Mouse (Mus musculus) right cerebral cortex, postnatal 10 days (tissue): ENCODE measurements at regions not wholly inside any gene's neighbourhood (a gene's known extent, or its start where the extent isn't known, plus 50 kb on each side); places are given as distances from the start of the nearest gene placed in this dataset.

Experiments
- DNase-seq, 2 experiments: peaks; one replicate each; pipeline ENCODE4 v3.0.0; 2021; ENCODE audit warnings: low spot score in 2 of 2

- no peak for DNase-seq
Observed at GRCm38 (mm10) chr5:119483706-119484105, 186.8 kb upstream of the Tbx3 start.

- DNase-seq: peak in 1 of 2 experiments; percentile 38
Observed at GRCm38 (mm10) chr5:119486196-119486595, 184.3 kb upstream of the Tbx3 start.

- DNase-seq: no peak
Observed at GRCm38 (mm10) chr5:119487184-119487583, 183.3 kb upstream of the Tbx3 start.

- DNase-seq: peak in 1 of 2 experiments; percentile 34
Observed at GRCm38 (mm10) chr5:119497501-119497900, 173.0 kb upstream of the Tbx3 start.

GRCm38 (mm10) chr5:119498431-119498830 is 172.0 kb upstream of the Tbx3 start:
- DNase-seq: no peak

- DNase-seq: no peak
Observed at GRCm38 (mm10) chr5:119507709-119508108, 162.8 kb upstream of the Tbx3 start.

- DNase-seq: no peak
Observed at GRCm38 (mm10) chr5:119518506-119519252, 151.8 kb upstream of the Tbx3 start.

- DNase-seq: no peak
Observed at GRCm38 (mm10) chr5:119524171-119524570, 146.3 kb upstream of the Tbx3 start.

GRCm38 (mm10) chr5:119525960-119526359 is 144.5 kb upstream of the Tbx3 start:
- no peak for DNase-seq

GRCm38 (mm10) chr5:119530009-119530408 is 140.5 kb upstream of the Tbx3 start:
- DNase-seq: no peak

- DNase-seq: no peak
Observed at GRCm38 (mm10) chr5:119534946-119535345, 135.5 kb upstream of the Tbx3 start.

- no peak for DNase-seq
Observed at GRCm38 (mm10) chr5:119542836-119543235, 127.6 kb upstream of the Tbx3 start.

- DNase-seq: no peak
Observed at GRCm38 (mm10) chr5:119543716-119544115, 126.8 kb upstream of the Tbx3 start.

GRCm38 (mm10) chr5:119544681-119545080 is 125.8 kb upstream of the Tbx3 start:
- DNase-seq: no peak

GRCm38 (mm10) chr5:119547070-119547469 is 123.4 kb upstream of the Tbx3 start:
- DNase-seq: no peak

- no peak for DNase-seq
Observed at GRCm38 (mm10) chr5:119550916-119551315, 119.6 kb upstream of the Tbx3 start.

GRCm38 (mm10) chr5:119553469-119553868 is 117.0 kb upstream of the Tbx3 start:
- peak; percentile 78 for DNase-seq

GRCm38 (mm10) chr5:119557071-119557470 is 113.4 kb upstream of the Tbx3 start:
- peak; percentile 30 to 34 for DNase-seq

- no peak for DNase-seq
Observed at GRCm38 (mm10) chr5:119559696-119560095, 110.8 kb upstream of the Tbx3 start.

GRCm38 (mm10) chr5:119560392-119560791 is 110.1 kb upstream of the Tbx3 start:
- DNase-seq: no peak

GRCm38 (mm10) chr5:119561531-119561930 is 108.9 kb upstream of the Tbx3 start:
- no peak for DNase-seq

GRCm38 (mm10) chr5:119563510-119564351 is 106.7 kb upstream of the Tbx3 start:
- DNase-seq: peak; percentile 29 to 32

GRCm38 (mm10) chr5:119567639-119568038 is 102.8 kb upstream of the Tbx3 start:
- no peak for DNase-seq
